Mouse (Mus musculus): ENCODE data around the gene Gm11492.

Gm11492 gene

DNA sequence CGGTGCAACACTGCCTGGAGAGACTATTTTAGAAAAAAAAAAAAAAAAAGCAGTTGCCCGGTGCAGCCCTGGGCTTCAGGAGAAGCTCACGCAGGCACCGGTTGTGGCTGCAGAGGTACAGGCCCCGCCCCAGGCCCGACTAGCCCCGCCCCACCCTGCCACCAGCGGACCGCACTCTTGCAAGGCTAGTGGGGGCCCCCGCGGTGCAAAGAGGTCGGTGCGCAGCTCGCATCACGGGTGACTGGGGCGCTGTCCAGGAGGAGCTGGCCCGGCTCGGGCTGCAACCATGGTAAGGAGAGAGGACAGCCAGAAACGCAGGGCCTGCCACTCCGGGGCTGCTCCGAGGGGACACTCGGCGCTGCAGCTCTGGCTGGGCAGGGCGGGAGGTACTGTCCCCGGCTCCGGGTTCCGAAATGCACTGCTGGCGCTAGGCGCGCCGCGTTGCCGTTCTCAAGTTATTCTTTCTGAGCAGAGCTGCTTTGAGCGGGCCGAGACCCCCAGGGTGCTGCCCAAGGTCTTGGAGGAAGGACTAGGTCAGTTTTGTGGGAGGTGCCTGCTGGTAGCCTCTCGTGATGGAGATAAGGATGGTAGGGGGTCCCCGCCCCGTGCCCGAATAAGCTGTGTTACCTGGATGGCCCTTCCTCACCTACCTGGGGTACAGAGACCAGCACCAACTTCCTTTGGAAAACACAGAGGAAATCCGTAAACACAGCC lies 12.0 kb downstream of the Gm11492 start:
- intact Hi-C loops (cut with DNase I) = no loop called here

- intact Hi-C loops (cut with DNase I) = no loop called here
Observed at GRCm38 (mm10) chr11:87578963-87579601, 12.6 kb downstream of the Gm11492 start.

DNA sequence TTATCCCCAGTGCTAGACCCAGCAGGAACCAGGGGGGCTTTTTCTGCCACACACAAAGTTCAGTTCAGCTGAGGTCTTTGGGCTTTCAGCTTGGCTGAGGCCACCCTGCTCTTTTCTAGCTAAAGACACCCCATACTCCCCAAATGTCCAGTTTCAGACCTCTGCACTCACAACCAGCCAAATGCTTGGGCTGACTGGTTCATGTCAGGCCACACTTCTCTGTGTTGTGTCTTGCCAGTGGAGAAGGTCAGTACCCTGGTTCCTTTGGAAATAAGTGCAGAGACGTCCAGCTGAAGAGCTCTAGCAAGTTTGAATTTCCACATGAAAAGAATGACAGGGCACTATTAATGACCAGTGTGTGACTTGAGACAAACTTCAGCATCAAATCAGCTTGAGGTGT lies 13.3 kb downstream of the Gm11492 start:
- intact Hi-C loops (cut with DNase I) = no loop called here

DNA sequence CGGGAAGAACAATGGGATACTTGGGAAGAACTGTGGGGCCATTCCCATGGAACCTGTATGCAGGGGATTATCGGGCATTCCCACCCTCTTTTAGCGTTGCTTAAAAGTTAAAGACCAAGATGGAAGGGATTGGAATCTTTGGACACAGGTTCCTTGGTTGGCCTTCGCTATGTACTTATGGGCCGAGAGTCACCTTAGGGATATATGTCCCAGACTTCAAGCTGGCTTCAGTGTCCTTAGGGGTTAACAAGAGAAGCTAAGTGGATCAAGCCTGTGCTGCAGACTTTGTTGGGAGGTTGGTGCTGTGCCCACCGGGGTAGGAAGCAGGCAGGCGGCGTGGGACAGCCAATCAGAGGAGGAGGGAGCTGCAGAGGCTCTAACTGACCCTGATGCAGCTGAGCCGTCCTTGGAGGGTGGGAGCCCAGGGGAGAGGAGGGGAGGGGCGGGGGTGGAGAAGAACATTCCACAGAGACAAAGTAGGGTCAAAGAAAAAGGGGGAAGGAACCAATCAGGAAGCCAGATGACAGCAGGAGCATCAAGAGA lies 14.2 kb downstream of the Gm11492 start:
- intact Hi-C loops (cut with DNase I) = no loop called here

GRCm38 (mm10) chr11:87581161-87581865 lies 14.9 kb downstream of the Gm11492 start:
- intact Hi-C loops (cut with DNase I) = no loop called here

- intact Hi-C loops (cut with DNase I) = no loop called here
Observed at GRCm38 (mm10) chr11:87581933-87582710, 15.7 kb downstream of the Gm11492 start.

DNA sequence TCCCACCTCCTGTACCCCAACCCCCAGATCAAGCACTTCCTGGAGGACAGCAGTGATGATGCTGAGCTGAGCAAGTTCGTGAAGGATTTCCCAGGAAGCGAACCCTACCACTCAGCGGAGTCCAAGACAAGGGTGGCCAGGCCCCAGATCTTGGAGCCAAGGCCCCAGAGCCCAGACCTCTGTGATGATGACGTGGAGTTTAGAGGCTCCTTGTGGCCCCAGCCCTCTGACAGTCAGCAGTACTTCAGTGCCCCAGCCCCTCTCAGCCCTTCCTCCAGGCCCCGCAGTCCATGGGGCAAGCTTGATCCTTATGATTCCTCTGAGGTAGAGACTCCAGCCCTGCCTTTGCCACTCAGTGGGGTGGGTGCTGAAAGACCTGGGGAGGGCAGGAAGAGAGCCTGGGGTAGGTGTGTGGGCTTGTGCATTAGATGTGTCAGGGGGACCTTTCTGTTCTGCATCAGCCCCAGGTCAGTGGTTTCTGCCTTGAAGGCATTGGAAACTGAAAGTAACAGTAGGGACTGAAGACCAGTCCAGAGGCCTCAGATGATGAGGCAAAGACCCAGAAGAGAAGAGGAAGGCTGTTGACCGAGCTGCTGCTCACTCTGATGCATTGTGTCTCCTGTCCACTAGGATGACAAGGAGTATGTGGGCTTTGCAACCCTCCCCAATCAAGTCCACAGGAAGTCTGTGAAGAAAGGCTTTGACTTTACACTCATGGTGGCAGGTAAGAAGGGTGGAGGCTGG lies 17.0 kb downstream of the Gm11492 start:
- intact Hi-C loops (cut with DNase I) = no loop called here

GRCm38 (mm10) chr11:87584711-87585505 lies 18.5 kb downstream of the Gm11492 start:
- intact Hi-C loops (cut with DNase I) = no loop called here

DNA sequence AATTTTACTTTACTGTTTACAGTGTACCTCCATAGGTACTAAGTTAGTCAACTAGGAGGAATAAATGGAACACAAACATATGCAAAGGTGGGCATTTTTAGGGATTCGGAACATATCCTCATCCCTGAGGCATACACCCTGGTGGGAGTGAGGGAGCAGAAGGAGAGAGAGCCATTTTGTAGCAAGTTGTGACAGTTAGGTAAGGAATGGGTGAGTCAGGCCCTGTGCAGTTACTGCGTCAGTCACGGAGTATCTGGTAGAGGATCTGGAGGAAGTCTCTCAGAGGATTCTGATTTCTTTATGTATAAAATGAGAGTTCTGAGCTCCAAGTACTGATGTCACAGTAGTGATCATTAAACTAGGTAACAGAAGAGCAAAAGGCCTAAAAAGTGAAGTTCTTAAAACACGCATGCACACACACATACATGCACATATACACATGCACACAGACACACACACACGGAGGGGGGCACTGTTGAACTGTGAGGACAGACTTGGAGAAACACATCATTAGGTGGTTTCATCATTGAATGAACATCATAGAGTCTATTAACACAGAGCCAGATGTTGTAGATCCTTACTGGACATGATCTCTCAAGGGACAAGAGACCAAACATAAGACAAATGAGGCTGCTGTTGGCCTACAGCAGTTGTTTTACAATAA lies 20.9 kb downstream of the Gm11492 start:
- intact Hi-C loops (cut with DNase I) = no loop called here

DNA sequence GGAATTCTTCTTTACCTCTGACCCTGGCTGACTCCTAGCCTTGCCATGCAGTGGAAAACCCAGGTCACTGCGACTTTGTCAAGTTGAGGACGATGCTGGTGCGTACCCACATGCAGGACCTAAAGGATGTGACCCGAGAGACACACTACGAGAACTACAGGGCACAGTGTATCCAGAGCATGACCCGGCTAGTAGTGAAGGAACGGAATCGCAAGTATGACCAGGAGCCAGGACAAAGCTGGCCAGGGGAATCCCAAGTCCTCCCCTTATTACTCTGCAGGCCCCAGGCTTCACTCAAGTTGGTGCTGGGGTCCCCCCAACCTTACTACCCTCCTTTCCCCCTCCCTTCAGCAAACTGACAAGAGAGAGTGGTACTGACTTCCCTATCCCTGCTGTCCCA lies 23.2 kb downstream of the Gm11492 start:
- intact Hi-C loops (cut with DNase I) = no loop called here

DNA sequence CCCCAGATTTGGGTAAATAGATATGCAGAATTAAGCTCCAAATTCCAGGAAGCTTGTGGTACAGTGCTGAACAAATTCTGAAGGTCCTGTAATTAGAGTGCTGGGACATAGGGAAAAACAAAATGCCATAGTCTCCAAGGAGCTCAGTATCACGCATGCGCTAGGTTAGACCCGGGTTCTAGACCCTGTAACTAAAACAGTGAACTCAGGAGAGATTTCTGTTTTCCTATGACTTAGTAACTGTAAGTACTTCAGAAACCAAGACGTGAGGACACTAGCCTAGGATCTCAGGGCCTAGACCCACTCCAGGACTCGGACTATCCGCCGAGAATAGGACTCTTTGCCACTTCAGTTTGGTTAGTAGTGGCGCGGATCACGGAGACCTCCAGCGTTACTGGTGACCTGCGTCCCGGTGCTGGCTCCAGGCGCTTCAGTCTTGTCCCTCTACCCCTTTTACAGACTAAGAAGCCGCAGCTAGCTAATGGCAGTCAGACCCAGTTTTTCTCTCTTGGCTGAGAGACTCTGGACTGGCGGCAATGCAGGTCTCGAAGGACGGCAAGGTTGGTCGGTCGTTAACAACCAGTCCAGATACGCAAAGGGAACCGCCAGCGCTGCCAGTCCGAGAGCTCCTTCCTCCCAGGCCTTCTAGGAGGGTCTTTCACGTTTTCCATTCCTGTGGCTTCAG lies 24.5 kb downstream of the Gm11492 start:
- intact Hi-C loops (cut with DNase I) = no loop called here

DNA sequence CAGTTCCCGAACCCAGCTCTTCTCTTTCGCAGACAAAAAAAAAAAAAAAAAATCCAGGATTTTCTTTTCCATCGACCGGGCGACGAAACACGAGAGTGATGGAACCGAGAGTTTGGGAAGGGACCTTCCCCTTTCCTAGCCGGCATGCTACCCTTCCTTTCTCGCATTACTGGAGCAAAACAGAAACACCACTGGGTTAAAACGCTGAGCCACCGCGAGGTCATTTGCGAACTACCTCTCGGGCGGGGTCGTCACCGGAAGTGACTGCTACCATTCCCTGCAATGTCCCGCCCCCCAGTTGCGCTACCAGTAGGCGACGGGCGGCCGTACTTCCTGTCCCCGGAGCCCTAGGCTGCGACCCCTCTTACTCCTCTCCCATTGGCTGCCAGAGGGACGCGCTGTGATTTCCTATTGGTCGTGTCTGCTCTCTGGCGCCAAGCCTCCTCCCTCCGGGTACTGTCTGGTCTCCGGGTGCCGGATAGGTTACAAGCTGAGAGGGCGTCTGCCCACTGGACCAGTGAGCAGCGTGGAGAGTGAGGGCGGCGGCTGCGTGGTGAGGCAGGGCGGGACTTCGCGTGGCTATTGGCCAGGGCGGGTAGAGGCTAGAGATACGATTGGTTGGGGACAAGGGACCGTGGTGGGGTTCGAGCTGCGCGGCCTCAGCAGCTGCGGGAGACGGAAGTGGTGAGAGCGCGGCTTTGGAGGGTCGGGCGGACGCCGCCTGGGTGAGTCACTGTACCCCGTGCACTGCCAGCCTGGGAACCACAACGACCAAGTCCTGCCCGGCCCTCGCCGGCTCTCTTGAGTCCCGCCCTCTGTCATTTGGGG lies 25.3 kb downstream of the Gm11492 start, which contains the start of gene Mtmr4:
Gene Mtmr4 (plus strand): TSS at position 637 of the 828 bp plus-strand sequence.
- intact Hi-C loops (cut with DNase I) = no loop called here

GRCm38 (mm10) chr11:87592354-87592695 lies 25.9 kb downstream of the Gm11492 start:
- intact Hi-C loops (cut with DNase I) = no loop called here

DNA sequence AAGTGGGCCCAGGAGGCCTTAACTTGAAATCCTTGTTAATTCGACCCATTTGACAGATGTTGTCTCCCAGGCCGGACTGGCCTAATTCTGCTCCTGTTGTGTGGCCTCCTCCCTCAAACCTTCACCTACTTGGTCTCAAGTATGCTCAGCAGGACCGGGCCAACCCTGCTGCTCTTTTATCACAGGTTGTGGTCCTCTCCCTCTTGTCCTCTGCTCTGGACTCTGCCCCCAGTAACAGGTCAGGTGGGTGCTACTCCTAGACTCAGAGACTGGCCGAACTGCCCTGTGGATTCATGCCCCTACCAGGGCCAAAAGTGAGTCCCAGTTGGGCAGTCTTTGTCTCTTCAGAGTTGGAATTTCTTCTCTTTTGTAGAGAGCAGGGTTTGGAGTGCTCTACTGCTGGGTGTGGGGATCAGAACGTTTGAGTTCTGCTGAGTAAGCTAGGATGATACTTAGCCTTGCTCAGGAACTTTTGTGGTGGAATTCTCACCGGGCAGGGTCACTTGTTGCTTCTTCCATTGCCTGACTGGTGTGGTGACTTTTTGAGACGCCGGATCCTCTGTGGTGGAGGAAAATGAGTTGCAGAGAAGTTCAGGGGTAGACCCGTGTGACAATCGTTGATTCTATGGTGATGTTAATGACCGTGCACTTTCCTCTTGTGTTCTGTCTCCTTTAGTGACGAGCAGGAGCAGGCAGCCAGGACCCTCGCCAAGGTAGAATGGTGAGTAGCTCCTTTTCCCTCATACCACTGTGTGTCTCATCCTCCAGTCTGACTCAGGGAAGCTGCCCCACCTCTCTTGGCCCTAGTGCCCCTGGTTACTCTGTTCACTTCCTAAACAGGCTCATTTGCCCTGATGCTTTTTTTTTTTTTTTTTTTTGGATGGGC lies 26.5 kb downstream of the Gm11492 start:
- intact Hi-C loops (cut with DNase I) = no loop called here

GRCm38 (mm10) chr11:87595327-87595841 lies 28.9 kb downstream of the Gm11492 start:
- intact Hi-C loops (cut with DNase I) = no loop called here

GRCm38 (mm10) chr11:87595976-87596375 lies 29.5 kb downstream of the Gm11492 start:
- intact Hi-C loops (cut with DNase I) = no loop called here

DNA sequence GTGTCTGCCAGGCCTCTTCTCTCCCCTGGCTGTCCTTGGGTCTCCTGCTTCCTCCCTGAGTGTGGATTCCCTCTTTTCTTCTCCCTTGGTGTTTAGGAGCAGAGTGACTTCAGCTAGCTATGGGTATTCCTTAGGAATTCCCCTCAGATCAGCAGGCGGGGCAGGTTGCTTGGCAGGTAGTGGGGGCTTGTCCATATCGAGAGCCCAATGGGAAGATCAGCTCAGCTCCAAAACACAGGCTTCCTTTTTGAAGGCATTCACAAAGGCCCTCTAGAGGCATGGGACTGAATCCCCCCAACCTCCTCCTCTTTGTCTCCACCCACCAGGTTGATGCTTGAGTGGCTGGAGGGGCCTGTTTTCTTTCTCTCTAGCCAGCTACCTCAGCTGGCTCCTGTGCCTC lies 30.0 kb downstream of the Gm11492 start:
- intact Hi-C loops (cut with DNase I) = no loop called here

Data from adrenal gland (tissue).